Mouse (Mus musculus): ENCODE measurements at regions not wholly inside any gene's neighbourhood (a gene's known extent, or its start where the extent isn't known, plus 50 kb on each side); places are given as distances from the start of the nearest gene placed in this dataset.

DNA sequence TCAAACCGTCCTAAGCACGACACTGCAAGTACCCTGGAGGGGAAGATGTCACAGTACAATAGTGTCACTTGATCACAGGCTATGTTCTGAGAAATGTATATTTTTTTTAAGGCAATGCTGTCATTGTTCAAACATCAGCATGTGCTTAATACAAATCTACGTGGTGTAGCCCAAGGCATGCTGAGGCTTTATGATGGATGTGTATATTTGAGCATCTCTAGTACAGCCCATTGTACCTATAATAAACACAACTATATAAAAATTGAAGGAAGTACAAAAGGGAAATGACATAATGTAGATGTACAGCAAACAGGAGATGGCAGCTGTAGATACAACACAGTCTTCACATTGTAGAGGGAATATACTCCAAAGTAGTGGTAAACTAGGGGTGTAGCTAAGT lies 309.2 kb downstream of the Galc start:
- no peak overlapping the region for H3K4me3 ChIP-seq (replicated peaks)

DNA sequence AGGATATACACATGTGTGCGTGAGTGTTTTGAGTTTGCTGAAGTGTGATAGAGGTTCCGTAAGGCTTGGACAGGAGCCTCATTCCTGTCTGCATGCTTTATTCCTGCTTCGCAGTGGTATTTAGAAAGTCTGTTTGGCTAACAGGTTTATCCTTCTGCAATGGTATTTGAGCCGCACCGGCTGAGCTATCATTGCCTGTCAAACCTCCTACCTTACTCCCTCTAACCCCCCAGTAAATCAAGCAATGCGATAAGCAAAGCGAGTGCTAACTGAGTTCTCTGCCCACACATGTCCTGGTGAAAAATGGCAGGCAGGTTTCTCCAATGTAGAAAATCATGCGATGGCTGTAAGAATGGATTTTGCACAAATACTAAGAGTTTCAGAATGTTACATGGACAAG lies 311.8 kb downstream of the Galc start:
- H3K4me2 ChIP-seq (replicated peaks): no peak overlapping the region
- no peak overlapping the region for H3K4me3 ChIP-seq (replicated peaks)
- no peak overlapping the region for H3K9ac ChIP-seq
- H3K27me3 ChIP-seq (replicated peaks): no peaks in the 10 kb centered on the region
- WGBS: 68% methylated on average over 8 of the region's 8 CpGs
- no peaks in the 10 kb centered on the region for H3K4me1 ChIP-seq (replicated peaks)
- no peak for ATAC-seq
- H3K36me3 ChIP-seq: no peaks in the 10 kb centered on the region
- H3K27ac ChIP-seq: no peak overlapping the region
- no peaks in the 10 kb centered on the region for H3K9me3 ChIP-seq

More for the DNA sequence above, 309.2 kb downstream of the Galc start:
- Histone ChIP-seq H3K4me2 (replicated peaks) (no peak overlapping the region), H3K27me3 (replicated peaks) (no peaks in the 10 kb centered on the region), H3K9me3 (no peaks in the 10 kb centered on the region), H3K27ac (no peak overlapping the region), H3K4me1 (replicated peaks) (no peaks in the 10 kb centered on the region), H3K9ac (no peak overlapping the region), H3K36me3 (no peaks in the 10 kb centered on the region)
- WGBS: 76% methylated on average over 3 of the region's 3 CpGs
- no peak for ATAC-seq

GRCm38 (mm10) chr12:97938361-97938760 lies 320.9 kb downstream of the Galc start:
- no peaks in the 10 kb centered on the region for H3K36me3 ChIP-seq

GRCm38 (mm10) chr12:97929877-97930276 lies 329.4 kb downstream of the Galc start:
- Histone ChIP-seq H3K27ac (no peak overlapping the region), H3K4me2 (replicated peaks) (no peak overlapping the region), H3K9me3 (no peaks in the 10 kb centered on the region), H3K9ac (no peak overlapping the region), H3K4me3 (replicated peaks) (no peak overlapping the region), H3K36me3 (no peaks in the 10 kb centered on the region), H3K27me3 (replicated peaks) (no peaks in the 10 kb centered on the region), H3K4me1 (replicated peaks) (no peaks in the 10 kb centered on the region)
- ATAC-seq: no peak
- WGBS: 60% methylated on average over 5 of the region's 5 CpGs

More at GRCm38 (mm10) chr12:97938361-97938760, 320.9 kb downstream of the Galc start:
- Histone ChIP-seq H3K4me3 (replicated peaks) (no peak overlapping the region), H3K4me2 (replicated peaks) (no peak overlapping the region), H3K27me3 (replicated peaks) (no peaks in the 10 kb centered on the region), H3K27ac (no peak overlapping the region), H3K9me3 (no peaks in the 10 kb centered on the region), H3K4me1 (replicated peaks) (no peaks in the 10 kb centered on the region), H3K9ac (no peak overlapping the region)
- 71% methylated on average over 5 of the region's 5 CpGs for WGBS
- no peak for ATAC-seq

GRCm38 (mm10) chr12:97927036-97927435 lies 332.2 kb downstream of the Galc start:
- Histone ChIP-seq H3K4me2 (replicated peaks) (no peak overlapping the region), H3K27me3 (replicated peaks) (no peaks in the 10 kb centered on the region), H3K4me3 (replicated peaks) (no peak overlapping the region), H3K36me3 (no peaks in the 10 kb centered on the region), H3K9ac (no peak overlapping the region), H3K9me3 (no peaks in the 10 kb centered on the region), H3K4me1 (replicated peaks) (no peaks in the 10 kb centered on the region), H3K27ac (no peak overlapping the region)
- 90% methylated on average over 1 of the region's 1 CpGs for WGBS
- ATAC-seq: no peak

DNA sequence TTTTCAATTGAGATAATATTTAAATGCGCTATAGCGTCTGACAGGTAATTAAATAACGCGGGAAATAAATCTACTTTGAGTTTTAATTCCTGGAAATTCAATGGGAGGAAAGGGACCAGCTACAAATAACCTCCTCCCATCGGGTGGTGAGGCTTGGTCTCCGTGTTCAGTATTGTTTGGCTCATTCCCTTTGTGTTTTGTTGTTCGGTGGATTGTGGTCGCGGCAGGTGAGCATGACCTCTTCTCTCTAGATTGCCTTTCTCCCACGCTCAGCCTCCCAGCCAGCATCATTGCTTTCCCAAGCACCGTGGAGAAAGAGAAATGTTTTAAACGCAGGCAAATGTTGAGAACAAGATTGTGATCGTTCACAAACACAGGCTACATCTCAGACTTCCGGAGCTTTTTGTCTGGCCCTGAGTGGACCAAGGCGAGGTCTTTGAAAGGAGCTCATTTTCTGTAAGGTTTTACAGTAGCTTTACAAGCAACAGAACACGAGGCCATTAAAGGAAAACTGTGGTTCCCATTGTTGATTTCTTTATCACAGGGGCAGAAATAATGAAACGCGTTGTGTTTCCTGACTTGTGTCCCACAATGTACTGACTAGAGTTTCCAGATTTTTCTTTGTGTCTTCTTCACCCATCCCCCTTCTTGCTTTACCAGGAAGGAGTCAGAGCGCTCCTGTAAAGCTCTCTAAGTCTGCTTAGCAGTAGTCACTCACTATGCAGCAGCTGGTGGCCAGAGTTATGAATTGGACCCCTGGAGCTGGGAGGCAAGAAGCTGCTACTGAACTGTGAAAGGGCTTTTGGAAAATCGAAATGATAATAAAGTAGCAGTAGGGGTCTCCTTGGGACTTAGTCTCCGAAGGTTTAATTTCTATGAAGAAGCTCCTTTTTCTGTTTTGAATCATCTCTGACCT lies 337.7 kb downstream of the Galc start:
- WGBS: 72% methylated on average over 21 of the region's 21 CpGs
- ATAC-seq: no peak
- Histone ChIP-seq H3K4me2 (replicated peaks) (no peak overlapping the region), H3K4me1 (replicated peaks) (no peaks in the 10 kb centered on the region), H3K36me3 (no peaks in the 10 kb centered on the region), H3K9me3 (no peaks in the 10 kb centered on the region), H3K27me3 (replicated peaks) (no peaks in the 10 kb centered on the region), H3K27ac (no peak overlapping the region), H3K9ac (no peak overlapping the region), H3K4me3 (replicated peaks) (no peak overlapping the region)

GRCm38 (mm10) chr12:97918416-97918815 lies 340.8 kb downstream of the Galc start:
- H3K27ac ChIP-seq: no peak overlapping the region
- no peak overlapping the region for H3K4me3 ChIP-seq (replicated peaks)
- no peaks in the 10 kb centered on the region for H3K9me3 ChIP-seq
- H3K36me3 ChIP-seq: no peaks in the 10 kb centered on the region
- 92% methylated on average over 3 of the region's 3 CpGs for WGBS
- H3K4me2 ChIP-seq (replicated peaks): no peak overlapping the region
- H3K4me1 ChIP-seq (replicated peaks): no peaks in the 10 kb centered on the region
- no peak for ATAC-seq
- H3K27me3 ChIP-seq (replicated peaks): no peaks in the 10 kb centered on the region
- H3K9ac ChIP-seq: no peak overlapping the region

DNA sequence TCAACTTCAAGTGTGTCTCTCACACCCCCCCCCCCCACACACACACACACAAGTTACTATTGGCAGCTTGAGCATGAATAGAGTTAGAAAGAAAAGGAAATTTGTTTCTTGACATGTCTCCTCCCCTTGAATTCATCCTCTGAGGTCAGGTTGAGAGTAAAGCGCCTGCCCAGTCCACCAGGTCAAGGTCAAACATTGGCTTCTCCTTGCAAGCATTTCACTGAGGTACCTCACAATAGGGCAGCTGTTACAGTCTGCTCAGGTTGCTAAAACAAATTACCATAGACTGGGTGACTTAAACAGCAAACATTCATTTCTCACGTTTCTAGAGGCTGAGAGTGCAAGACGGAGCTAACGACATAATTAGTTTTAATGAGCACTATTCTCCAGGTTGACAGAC lies 344.2 kb downstream of the Galc start:
- ATAC-seq: no peak
- Histone ChIP-seq H3K4me3 (replicated peaks) (no peak overlapping the region), H3K4me1 (replicated peaks) (no peaks in the 10 kb centered on the region), H3K27ac (no peak overlapping the region), H3K36me3 (no peaks in the 10 kb centered on the region), H3K9ac (no peak overlapping the region), H3K27me3 (replicated peaks) (no peaks in the 10 kb centered on the region), H3K9me3 (no peaks in the 10 kb centered on the region), H3K4me2 (replicated peaks) (no peak overlapping the region)
- 83% methylated on average over 4 of the region's 4 CpGs for WGBS

GRCm38 (mm10) chr12:97912730-97913129 lies 346.5 kb downstream of the Galc start:
- Histone ChIP-seq H3K36me3 (no peaks in the 10 kb centered on the region), H3K27me3 (replicated peaks) (no peaks in the 10 kb centered on the region), H3K4me1 (replicated peaks) (no peaks in the 10 kb centered on the region), H3K9ac (no peak overlapping the region), H3K9me3 (no peaks in the 10 kb centered on the region), H3K4me3 (replicated peaks) (no peak overlapping the region), H3K4me2 (replicated peaks) (no peak overlapping the region), H3K27ac (no peak overlapping the region)
- ATAC-seq: no peak
- 76% methylated on average over 1 of the region's 1 CpGs for WGBS

- WGBS: 77% methylated on average over 5 of the region's 5 CpGs
- Histone ChIP-seq H3K27me3 (replicated peaks) (no peaks in the 10 kb centered on the region), H3K36me3 (no peaks in the 10 kb centered on the region)
These were observed 360.0 kb downstream of the Galc start for GRCm38 (mm10) chr12:97899266-97899665.

GRCm38 (mm10) chr12:97898178-97898577 lies 361.1 kb downstream of the Galc start:
- Histone ChIP-seq H3K4me1 (replicated peaks) (no peaks in the 10 kb centered on the region), H3K36me3 (no peaks in the 10 kb centered on the region), H3K27me3 (replicated peaks) (no peaks in the 10 kb centered on the region), H3K4me3 (replicated peaks) (no peak overlapping the region), H3K4me2 (replicated peaks) (no peak overlapping the region), H3K9ac (no peak overlapping the region), H3K9me3 (no peaks in the 10 kb centered on the region), H3K27ac (no peak overlapping the region)
- 78% methylated on average over 2 of the region's 2 CpGs for WGBS
- no peak for ATAC-seq

More at GRCm38 (mm10) chr12:97899266-97899665, 360.0 kb downstream of the Galc start:
- no peaks in the 10 kb centered on the region for H3K4me1 ChIP-seq (replicated peaks)
- H3K4me2 ChIP-seq (replicated peaks): no peak overlapping the region
- no peak overlapping the region for H3K27ac ChIP-seq
- H3K4me3 ChIP-seq (replicated peaks): no peak overlapping the region
- H3K9ac ChIP-seq: no peak overlapping the region
- H3K9me3 ChIP-seq: no peaks in the 10 kb centered on the region
- ATAC-seq: no peak

DNA sequence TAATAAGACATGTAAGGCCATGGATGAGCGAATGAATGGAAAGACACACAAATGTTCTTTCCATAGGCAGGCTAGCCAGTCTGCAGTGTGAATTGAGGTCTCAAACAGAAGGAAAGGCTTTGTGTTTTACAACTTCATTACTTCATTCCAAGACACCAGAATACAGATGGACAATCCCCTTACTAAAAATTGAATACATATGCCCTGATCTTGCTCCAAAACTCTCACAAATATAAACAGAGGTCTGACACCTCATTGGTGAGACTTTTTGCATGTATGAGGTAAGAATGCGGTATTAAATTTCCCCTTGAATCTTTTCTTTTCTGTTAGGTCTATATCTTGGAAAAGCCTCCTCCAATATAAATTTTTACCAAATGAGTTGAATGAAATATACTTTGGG lies 363.3 kb downstream of the Galc start:
- Histone ChIP-seq H3K27ac (no peak overlapping the region), H3K27me3 (replicated peaks) (no peaks in the 10 kb centered on the region), H3K36me3 (no peaks in the 10 kb centered on the region), H3K4me3 (replicated peaks) (no peak overlapping the region), H3K4me1 (replicated peaks) (no peaks in the 10 kb centered on the region), H3K9me3 (no peaks in the 10 kb centered on the region), H3K9ac (no peak overlapping the region), H3K4me2 (replicated peaks) (no peak overlapping the region)
- no peak for ATAC-seq
- 91% methylated on average over 2 of the region's 2 CpGs for WGBS

All from intestine, embryonic 15.5 days (tissue).